Mouse (Mus musculus) brain, embryonic 14.5 days (tissue): ENCODE data around the gene Fam160b1.

Experiments
- CTCF ChIP-seq: fragments of 200-500 bp; IDR thresholded peaks from 2 replicates; pipeline ENCODE4 v1.5.1; 2012; ENCODE audit warnings: inconsistent platforms, mild to moderate bottlenecking, moderate library complexity, borderline replicate concordance; ENCODE audit not compliant: insufficient read depth, insufficient read length; ENCODE audit errors: extremely low read depth
- POLR2A ChIP-seq: fragments of 200-500 bp; IDR thresholded peaks from 2 replicates; pipeline ENCODE4 v1.6.1; 2012; ENCODE audit warnings: mild to moderate bottlenecking, inconsistent platforms, borderline replicate concordance; ENCODE audit not compliant: poor library complexity, insufficient read depth, insufficient read length, severe bottlenecking; ENCODE audit errors: extremely low read depth

GRCm38 (mm10) chr19:57428641-57429040, 68.2 kb downstream of the Fam160b1 start:
- no peak for TF ChIP-seq POLR2A
- no peak for TF ChIP-seq CTCF
